Mouse (Mus musculus) midbrain, postnatal 0 days (tissue): ENCODE results near the gene Rftn1. TPM values are rescaled to one million over a fixed set of nuclear protein-coding genes. Genes with fewer than 3 reads are reported as not detected.

Experiments used
- ATAC-seq: fragments of 200-750 bp; cut with Nextera tagmentation; 2 replicates; pipeline ENCODE4 v1.8.0; 2017; ENCODE audit warnings: moderate number of reproducible peaks, mild to moderate bottlenecking, moderate TSS enrichment, moderate library complexity; ENCODE audit not compliant: low FRiP score
- DNase-seq: peaks from one replicate; pipeline ENCODE4 v3.0.0-alpha.2; 2015; ENCODE audit warnings: low spot score
- H3K27ac ChIP-seq: fragments of 300-500 bp; sonication (generic); 2 replicates; pipeline ENCODE4 v1.5.1; 2014; ENCODE audit warnings: low read depth, mild to moderate bottlenecking, low read length, mixed read lengths
- H3K27me3 ChIP-seq: fragments of 300-500 bp; sonication (generic); 2 replicates; pipeline ENCODE4 v1.6.1; 2014; ENCODE audit warnings: low read length, control low read depth, mixed read lengths; ENCODE audit not compliant: insufficient read depth
- H3K36me3 ChIP-seq: fragments of 300-500 bp; sonication (generic); 2 replicates; pipeline ENCODE4 v1.6.1; 2014; ENCODE audit warnings: low read length, control low read depth, mixed read lengths; ENCODE audit not compliant: insufficient read depth
- H3K4me1 ChIP-seq: fragments of 300-500 bp; sonication (generic); 2 replicates; pipeline ENCODE4 v1.6.1; 2014; ENCODE audit warnings: mild to moderate bottlenecking, control low read depth, antibody characterized with exemption, low read length, mixed read lengths; ENCODE audit not compliant: insufficient read depth
- H3K4me2 ChIP-seq: fragments of 300-500 bp; sonication (generic); 2 replicates; pipeline ENCODE4 v1.6.1; 2014; ENCODE audit warnings: low read depth, mild to moderate bottlenecking, low read length, mixed read lengths; ENCODE audit not compliant: poor library complexity, severe bottlenecking
- H3K4me3 ChIP-seq: fragments of 300-500 bp; sonication (generic); 2 replicates; pipeline ENCODE4 v1.5.1; 2014; ENCODE audit warnings: low read depth, mild to moderate bottlenecking, low read length, moderate library complexity
- H3K9ac ChIP-seq: fragments of 300-500 bp; sonication (generic); replicated peaks from 2 replicates; pipeline ENCODE4 v1.6.1; 2014; ENCODE audit warnings: mild to moderate bottlenecking, low read length, moderate library complexity, mixed read lengths; ENCODE audit not compliant: poor library complexity, severe bottlenecking
- H3K9me3 ChIP-seq: fragments of 300-500 bp; sonication (generic); 2 replicates; pipeline ENCODE4 v1.6.1; 2016; ENCODE audit warnings: low read length, control low read depth
- CTCF ChIP-seq: IDR thresholded peaks from 2 replicates; pipeline ENCODE4 v1.5.1; 2016; ENCODE audit warnings: antibody characterized with exemption, mild to moderate bottlenecking
- WGBS: fragments of 180-500 bp; shearing (Covaris S2); extraction: QIAGEN DNeasy Blood & Tissue Kit; methylation state at CpG from one replicate; pipeline ENCODE4 v1.1.7; 2014; 5-methylcytosine and 5-hydroxymethylcytosine counted together
- polyA plus RNA-seq: library from polyadenylated mRNA; unstranded; fragments of >200 nt; fragmentation: Nextera tagmentation; extraction: Ambion mirVana; gene quantifications from 2 replicates; pipeline ENCODE4 v1.2.1, GENCODE M21; 2015
- total RNA-seq: library from RNA; depleted of rRNA; stranded (reverse); fragments of >200 nt; gene quantifications from 2 replicates; pipeline ENCODE4 v1.2.3, GENCODE M21; 2014

The Rftn1 gene
- total and polyA plus RNA-seq, 2 experiments from 2014 or later = 28.2 to 46.4 TPM

DNA sequence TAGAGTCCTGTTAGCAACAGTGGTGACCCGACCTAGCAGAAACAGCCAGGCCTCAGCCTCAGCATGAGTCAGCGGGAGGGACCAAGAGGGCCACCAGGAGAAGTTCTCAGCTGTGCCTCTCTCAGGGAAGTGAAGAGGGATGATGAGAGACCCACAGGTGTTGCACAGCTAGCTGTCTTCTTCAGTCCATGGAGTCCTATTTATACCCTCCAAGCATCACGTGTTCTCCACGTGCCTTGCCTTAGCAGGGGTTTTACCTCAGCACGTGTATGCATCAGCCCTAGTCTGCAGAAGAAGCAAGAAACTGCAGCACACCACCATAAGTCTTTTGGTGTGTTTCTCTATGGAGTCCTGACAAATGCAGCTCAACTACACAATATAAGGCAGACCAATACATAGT, 38.4 kb downstream of the Rftn1 start:
- no peaks in the 10 kb centered on the region for H3K9me3 ChIP-seq
- TF ChIP-seq CTCF = no peak

DNA sequence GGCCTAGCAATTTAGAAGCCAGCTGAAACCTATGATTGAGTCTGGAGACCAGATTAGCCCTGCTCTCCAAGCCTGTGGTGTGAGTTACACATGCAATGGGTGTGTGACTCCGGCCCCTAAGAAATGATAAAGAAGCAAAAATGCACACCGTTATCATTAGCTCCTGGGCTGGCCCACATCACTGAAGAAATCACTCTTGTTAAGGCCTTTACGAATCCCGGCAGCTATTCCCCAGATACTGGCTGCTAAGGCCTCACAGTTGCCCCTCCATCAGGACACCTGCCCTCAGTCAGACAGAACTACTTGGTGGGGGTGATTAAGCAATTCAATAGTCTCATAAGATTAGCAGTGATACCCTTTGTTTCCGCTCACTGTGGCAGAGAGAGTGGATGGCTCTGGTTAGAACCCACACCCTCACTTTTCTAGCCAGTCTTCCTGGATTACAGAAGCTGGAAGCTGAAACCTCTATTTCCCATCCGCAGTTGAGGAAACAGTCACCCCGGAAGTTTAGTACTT, 39.2 kb downstream of the Rftn1 start:
- DNase-seq = no peak
- Histone ChIP-seq H3K4me1 (no peaks in the 10 kb centered on the region), H3K4me2 (no peak overlapping the region), H3K36me3 (no peaks in the 10 kb centered on the region), H3K27me3 (no peaks in the 10 kb centered on the region), H3K27ac (no peak overlapping the region), H3K4me3 (no peak overlapping the region), H3K9ac (no peak overlapping the region), H3K9me3 (no peaks in the 10 kb centered on the region)
- no peak for ATAC-seq
- no peak for TF ChIP-seq CTCF
- WGBS = 73% methylated on average over 7 of the region's 7 CpGs

More for the DNA sequence above, 38.4 kb downstream of the Rftn1 start:
- H3K4me1 ChIP-seq = no peaks in the 10 kb centered on the region
- H3K27me3 ChIP-seq = no peaks in the 10 kb centered on the region
- no peak overlapping the region for H3K27ac ChIP-seq
- ATAC-seq = no peak
- no peak overlapping the region for H3K4me2 ChIP-seq
- no peak for DNase-seq
- H3K9ac ChIP-seq = no peak overlapping the region
- WGBS = 89% methylated on average over 5 of the region's 5 CpGs
- H3K36me3 ChIP-seq = no peaks in the 10 kb centered on the region
- no peak overlapping the region for H3K4me3 ChIP-seq

DNA sequence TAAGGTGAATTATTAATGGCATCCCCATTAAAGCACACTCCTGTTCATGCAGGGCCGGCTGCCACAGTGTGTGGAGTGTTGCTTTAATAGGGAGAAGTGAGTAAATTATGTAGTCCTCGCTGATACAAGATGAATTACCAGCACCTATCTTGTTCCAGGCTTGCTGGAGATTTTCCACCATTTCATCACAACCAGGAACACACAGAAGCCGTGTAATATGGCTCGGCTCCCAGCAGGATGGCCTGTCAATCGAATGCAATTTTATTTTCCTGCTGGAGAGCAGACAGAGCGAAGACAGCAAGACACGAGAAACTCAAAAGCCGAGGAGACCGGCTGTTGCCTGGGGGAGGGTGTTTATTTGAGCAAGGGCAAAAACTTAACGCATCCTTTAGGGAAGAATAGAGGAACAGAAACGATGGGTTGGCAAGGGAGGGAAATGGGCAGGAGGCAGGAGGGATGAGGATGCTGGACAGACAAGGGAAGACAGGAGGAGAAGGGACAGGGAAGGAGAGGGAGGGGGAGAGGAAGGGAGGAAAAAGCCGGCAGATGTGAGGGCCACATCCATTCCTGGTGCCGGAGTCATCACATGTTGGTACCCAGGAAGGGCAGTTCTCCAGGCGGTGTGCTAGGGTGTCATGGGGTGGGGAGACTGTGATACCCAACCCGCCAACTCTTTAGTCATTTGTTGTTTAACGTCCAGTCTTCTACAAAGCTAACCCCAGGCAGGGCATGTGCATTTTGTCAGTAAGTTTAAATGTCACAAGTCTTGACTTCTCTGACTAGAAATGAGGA, 39.9 kb downstream of the Rftn1 start:
- Histone ChIP-seq H3K9me3 (no peaks in the 10 kb centered on the region), H3K4me3 (no peak overlapping the region), H3K9ac (no peak overlapping the region), H3K27ac (peak overlapping the region; percentile 63), H3K36me3 (no peaks in the 10 kb centered on the region), H3K4me2 (no peak overlapping the region), H3K27me3 (no peaks in the 10 kb centered on the region), H3K4me1 (no peaks in the 10 kb centered on the region)
- DNase-seq (peak; percentile 31), ATAC-seq (peak; percentile 48; the same call in 1 of the 2 replicates)
- TF ChIP-seq CTCF = 0 out of 2 replicates have a peak, but pooled peaks have one; percentile 1
- 37% methylated on average over 16 of the region's 16 CpGs for WGBS

DNA sequence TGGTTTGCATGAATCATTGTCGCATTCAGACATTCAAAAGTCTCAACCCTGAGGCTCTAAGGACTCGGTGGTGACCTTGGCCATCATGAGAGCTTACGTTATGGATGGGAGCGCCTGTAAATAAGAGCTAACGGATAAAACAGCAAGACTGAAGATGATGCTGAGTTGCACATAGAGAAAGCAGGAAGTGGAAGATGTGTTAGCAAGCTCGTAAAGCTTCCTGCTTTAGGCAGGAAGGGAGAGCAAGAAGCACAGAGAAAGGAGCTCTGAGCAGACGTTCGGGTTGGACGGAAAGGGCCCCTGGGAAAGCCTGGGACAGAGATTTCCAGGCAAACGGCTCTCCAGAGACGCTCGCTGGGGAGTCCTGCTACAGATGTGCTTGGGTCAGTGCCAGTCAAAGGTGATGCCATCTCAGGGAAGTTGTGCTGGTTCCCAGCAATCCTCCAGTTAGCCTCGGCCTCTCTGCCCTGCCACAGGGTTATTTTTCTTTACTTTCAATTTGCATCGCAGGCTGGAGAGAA, 40.7 kb downstream of the Rftn1 start:
- Histone ChIP-seq H3K4me3 (no peak overlapping the region), H3K4me2 (no peak overlapping the region), H3K27me3 (no peaks in the 10 kb centered on the region), H3K36me3 (no peaks in the 10 kb centered on the region), H3K9me3 (no peaks in the 10 kb centered on the region), H3K27ac (peak overlapping the region; percentile 63; the same call in 1 of the 2 replicates), H3K9ac (0 out of 2 replicates have a peak overlapping the region, but pooled peaks have one; percentile 24), H3K4me1 (no peaks in the 10 kb centered on the region)
- DNase-seq (no peak), ATAC-seq (0 out of 2 replicates have a peak, but pooled peaks have one; percentile 13)
- WGBS = 55% methylated on average over 14 of the region's 14 CpGs
- no peak for TF ChIP-seq CTCF

GRCm38 (mm10) chr17:50147831-50148587, 42.5 kb downstream of the Rftn1 start:
- ATAC-seq (no peak), DNase-seq (no peak)
- Histone ChIP-seq H3K9ac (no peak overlapping the region), H3K4me1 (no peaks in the 10 kb centered on the region), H3K27ac (no peak overlapping the region), H3K27me3 (no peaks in the 10 kb centered on the region), H3K4me2 (no peak overlapping the region), H3K36me3 (no peaks in the 10 kb centered on the region), H3K9me3 (no peaks in the 10 kb centered on the region), H3K4me3 (no peak overlapping the region)
- 95% methylated on average over 12 of the region's 12 CpGs for WGBS
- TF ChIP-seq CTCF = no peak
